Mouse (Mus musculus) bone marrow macrophage, adult 2 months (primary cell): Measurements from ENCODE around the gene Olfr640.

ENCODE experiments used
- CTCF ChIP-seq: IDR thresholded peaks from 2 replicates; pipeline ENCODE4 v1.5.1; 2012; ENCODE audit warnings: low read depth, mild to moderate bottlenecking, low read length, moderate library complexity
- POLR2A ChIP-seq: IDR thresholded peaks from 2 replicates; pipeline ENCODE4 v1.6.1; 2012; ENCODE audit warnings: mild to moderate bottlenecking, low read depth, low read length, borderline replicate concordance

DNA sequence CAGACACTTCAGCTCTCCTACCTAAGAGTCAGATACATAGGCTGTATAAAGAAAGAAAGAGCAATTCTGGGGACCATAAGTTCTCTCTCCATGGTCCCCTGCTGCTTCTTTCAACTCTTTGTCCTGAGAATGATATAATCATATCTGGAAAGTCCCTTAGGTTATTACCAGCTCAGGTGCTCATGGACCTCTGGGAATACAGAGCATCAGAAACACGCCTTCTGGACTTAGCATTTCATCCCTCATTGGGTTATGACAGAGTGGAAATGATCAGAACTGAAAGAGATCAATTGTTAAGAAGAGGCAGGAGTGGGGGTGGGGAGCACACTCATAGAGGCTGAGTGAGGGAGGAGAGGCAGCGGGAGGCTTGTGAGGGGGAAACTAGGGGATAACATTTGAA lies 46.4 kb upstream of the Olfr640 start, which contains the start of gene Olfr644:
- TF ChIP-seq POLR2A = no peak
- no peak for TF ChIP-seq CTCF
